Mouse (Mus musculus): ENCODE data around the gene Efcc1. TPM values are rescaled to one million over a fixed set of nuclear protein-coding genes. Genes with fewer than 3 reads are reported as not detected.

Efcc1 gene
- polyA plus RNA-seq, 1 experiment, result 0.36 TPM

- H3K4me1 ChIP-seq (ENCODE audit: control insufficient read depth, insufficient read depth, insufficient read length, low read length), result no peaks in the 10 kb centered on the region
- no peak overlapping the region for H3K27ac ChIP-seq (replicated peaks; ENCODE audit: low read depth, low read length)
- H3K4me3 ChIP-seq (ENCODE audit: insufficient read depth, low read depth, low read length), result no peak overlapping the region
Observed at GRCm38 (mm10) chr6:87780546-87781301, 50.1 kb downstream of the Efcc1 start.

- Histone ChIP-seq H3K27ac (replicated peaks; ENCODE audit: low read depth, low read length) (no peak overlapping the region), H3K4me3 (ENCODE audit: insufficient read depth, low read depth, low read length) (no peak overlapping the region), H3K4me1 (ENCODE audit: control insufficient read depth, insufficient read depth, insufficient read length, low read length) (no peaks in the 10 kb centered on the region)
Observed at GRCm38 (mm10) chr6:87784033-87784432, 53.4 kb downstream of the Efcc1 start.

- H3K27ac ChIP-seq (replicated peaks; ENCODE audit: low read depth, low read length), result no peak overlapping the region
- no peak overlapping the region for H3K4me3 ChIP-seq (ENCODE audit: insufficient read depth, low read depth, low read length)
Observed at GRCm38 (mm10) chr6:87786621-87787020, 56.0 kb downstream of the Efcc1 start.

GRCm38 (mm10) chr6:87787108-87787890 is 56.6 kb downstream of the Efcc1 start:
- Histone ChIP-seq H3K4me3 (ENCODE audit: insufficient read depth, low read depth, low read length) (no peak overlapping the region), H3K27ac (replicated peaks; ENCODE audit: low read depth, low read length) (no peak overlapping the region), H3K4me1 (ENCODE audit: control insufficient read depth, insufficient read depth, insufficient read length, low read length) (no peaks in the 10 kb centered on the region)

More at GRCm38 (mm10) chr6:87786621-87787020, 56.0 kb downstream of the Efcc1 start:
- H3K4me1 ChIP-seq (ENCODE audit: control insufficient read depth, insufficient read depth, insufficient read length, low read length), result no peaks in the 10 kb centered on the region

DNA sequence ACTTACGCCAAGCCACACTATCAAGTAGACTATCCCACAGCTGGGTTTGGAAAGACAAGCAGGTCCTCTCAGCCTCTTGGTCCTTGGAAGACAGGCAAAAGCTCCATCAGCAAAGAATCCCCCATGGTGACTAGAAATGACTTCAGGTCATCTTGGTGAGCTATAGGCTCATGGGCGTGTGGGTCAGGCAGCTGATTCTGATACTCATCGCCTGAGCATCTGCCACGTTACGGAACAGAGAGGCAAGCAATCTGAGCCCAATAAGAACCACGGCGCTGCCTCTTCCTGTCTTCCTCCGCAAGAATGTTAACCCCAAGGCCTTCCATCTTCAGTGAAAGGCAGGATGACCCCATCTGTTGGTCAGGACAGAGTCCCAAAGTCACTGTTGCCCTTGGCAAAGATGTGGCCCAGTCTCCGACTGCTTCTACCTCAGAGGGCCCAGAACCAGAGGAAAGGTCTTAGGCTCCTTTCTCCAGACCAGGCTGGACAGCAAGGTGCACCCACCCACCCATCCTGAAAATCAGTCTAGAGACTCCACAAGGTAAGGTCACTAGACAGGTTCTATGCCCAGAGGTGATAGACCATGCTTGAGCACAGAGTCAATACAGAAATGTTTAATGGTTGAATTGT is 57.7 kb downstream of the Efcc1 start:
- Histone ChIP-seq H3K4me1 (ENCODE audit: control insufficient read depth, insufficient read depth, insufficient read length, low read length) (no peaks in the 10 kb centered on the region), H3K4me3 (ENCODE audit: insufficient read depth, low read depth, low read length) (no peak overlapping the region), H3K27ac (replicated peaks; ENCODE audit: low read depth, low read length) (no peak overlapping the region)

- Histone ChIP-seq H3K27ac (replicated peaks; ENCODE audit: low read depth, low read length) (no peak overlapping the region), H3K4me3 (ENCODE audit: insufficient read depth, low read depth, low read length) (no peak overlapping the region), H3K4me1 (ENCODE audit: control insufficient read depth, insufficient read depth, insufficient read length, low read length) (no peaks in the 10 kb centered on the region)
Observed at GRCm38 (mm10) chr6:87788896-87789587, 58.4 kb downstream of the Efcc1 start.

GRCm38 (mm10) chr6:87789791-87790190 is 59.1 kb downstream of the Efcc1 start:
- Histone ChIP-seq H3K4me3 (ENCODE audit: insufficient read depth, low read depth, low read length) (no peak overlapping the region), H3K4me1 (ENCODE audit: control insufficient read depth, insufficient read depth, insufficient read length, low read length) (no peaks in the 10 kb centered on the region), H3K27ac (replicated peaks; ENCODE audit: low read depth, low read length) (no peak overlapping the region)

GRCm38 (mm10) chr6:87790779-87791480 is 60.3 kb downstream of the Efcc1 start:
- H3K4me3 ChIP-seq (ENCODE audit: insufficient read depth, low read depth, low read length), result no peak overlapping the region
- H3K27ac ChIP-seq (replicated peaks; ENCODE audit: low read depth, low read length), result no peak overlapping the region
- H3K4me1 ChIP-seq (ENCODE audit: control insufficient read depth, insufficient read depth, insufficient read length, low read length), result no peaks in the 10 kb centered on the region

DNA sequence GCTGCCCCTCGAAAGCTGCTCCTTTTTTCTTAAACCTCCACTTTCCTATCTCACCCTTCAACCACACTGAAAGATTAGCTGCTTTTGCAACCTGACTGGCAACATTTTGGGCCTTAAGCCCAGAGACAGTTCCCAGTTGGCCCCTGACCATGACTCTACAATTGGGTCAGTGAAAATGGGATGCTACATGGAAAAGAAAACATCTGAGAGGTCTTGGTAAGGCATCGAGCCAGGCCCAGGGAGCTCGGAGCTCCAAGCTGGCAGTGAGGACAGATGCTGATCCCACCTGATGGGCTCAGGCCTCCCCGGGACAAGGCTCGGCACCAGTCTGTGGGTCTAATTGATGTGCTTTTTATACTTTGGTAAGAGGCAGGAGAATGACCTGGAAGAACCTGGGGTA is 61.2 kb downstream of the Efcc1 start:
- no peaks in the 10 kb centered on the region for H3K4me1 ChIP-seq (ENCODE audit: control insufficient read depth, insufficient read depth, insufficient read length, low read length)
- no peak overlapping the region for H3K27ac ChIP-seq (replicated peaks; ENCODE audit: low read depth, low read length)
- no peak overlapping the region for H3K4me3 ChIP-seq (ENCODE audit: insufficient read depth, low read depth, low read length)

DNA sequence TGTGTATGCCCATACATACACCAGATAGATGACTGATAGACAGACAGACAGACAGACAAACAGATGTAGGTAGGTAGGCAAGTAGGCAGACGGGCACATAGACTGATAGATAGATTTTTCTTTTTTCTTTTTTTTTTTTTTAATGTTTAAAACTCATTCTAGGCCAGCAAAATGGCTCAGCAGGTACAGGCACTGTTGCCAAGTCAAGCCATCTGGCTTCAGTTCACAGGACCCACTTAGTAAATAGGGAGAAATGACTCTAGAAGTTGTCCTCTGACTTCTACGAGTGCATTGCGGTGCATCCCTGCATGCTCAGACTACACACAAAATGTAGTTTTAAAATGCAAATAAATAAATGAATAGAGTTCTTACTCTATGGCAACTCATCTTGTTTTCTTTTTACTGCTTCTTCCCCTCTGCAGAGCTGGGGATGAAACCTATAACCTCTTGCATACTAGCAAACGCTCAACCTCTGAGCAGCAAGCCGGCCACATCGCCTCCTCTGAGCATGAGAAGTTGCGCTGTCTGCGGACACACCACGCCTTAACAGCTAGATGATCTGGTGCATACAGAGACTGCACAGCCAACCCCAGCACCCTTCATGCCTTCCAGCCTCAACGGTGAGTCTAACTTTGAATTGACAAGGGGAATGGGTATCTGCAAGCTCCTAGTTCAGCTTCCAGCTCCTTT is 63.3 kb downstream of the Efcc1 start:
- H3K27ac ChIP-seq (replicated peaks; ENCODE audit: low read depth, low read length), result no peak overlapping the region
- H3K4me3 ChIP-seq (ENCODE audit: insufficient read depth, low read depth, low read length), result no peak overlapping the region
- peaks cover 12% of the 10 kb centered on the region for H3K4me1 ChIP-seq (ENCODE audit: control insufficient read depth, insufficient read depth, insufficient read length, low read length)

- H3K4me1 ChIP-seq (ENCODE audit: control insufficient read depth, insufficient read depth, insufficient read length, low read length), result peaks cover 12% of the 10 kb centered on the region
- no peak overlapping the region for H3K27ac ChIP-seq (replicated peaks; ENCODE audit: low read depth, low read length)
- H3K4me3 ChIP-seq (ENCODE audit: insufficient read depth, low read depth, low read length), result no peak overlapping the region
Observed at GRCm38 (mm10) chr6:87795385-87796150, 64.9 kb downstream of the Efcc1 start.

DNA sequence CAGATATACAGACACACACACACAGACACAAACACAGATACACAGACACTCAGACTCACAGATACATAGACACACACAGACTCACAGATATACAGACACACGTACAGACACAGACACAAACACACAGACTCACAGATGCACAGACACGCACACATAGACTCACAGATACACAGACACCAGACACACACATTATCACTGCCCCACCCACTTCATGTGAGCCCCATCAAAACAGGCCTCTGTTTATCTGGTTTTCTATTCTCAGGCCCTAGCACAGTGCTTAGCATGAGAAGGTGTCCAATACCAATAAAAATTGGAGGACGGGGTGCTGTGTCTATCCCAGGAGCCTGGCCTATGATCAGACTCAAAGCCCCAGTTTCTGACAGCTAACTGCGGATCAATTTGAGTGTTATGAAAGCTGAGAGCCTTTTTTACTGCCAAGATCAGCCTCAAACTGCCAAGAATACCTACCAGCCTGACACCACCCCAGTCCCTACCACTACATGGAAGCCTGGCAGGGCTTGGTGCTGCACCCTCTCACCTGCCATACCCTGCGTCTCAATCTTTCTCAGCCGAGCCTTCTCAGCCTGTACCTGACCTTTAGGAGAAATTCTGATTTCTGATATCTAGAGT is 65.7 kb downstream of the Efcc1 start:
- Histone ChIP-seq H3K4me3 (ENCODE audit: insufficient read depth, low read depth, low read length) (no peak overlapping the region), H3K4me1 (ENCODE audit: control insufficient read depth, insufficient read depth, insufficient read length, low read length) (peaks cover 12% of the 10 kb centered on the region), H3K27ac (replicated peaks; ENCODE audit: low read depth, low read length) (no peak overlapping the region)

- H3K27ac ChIP-seq (replicated peaks; ENCODE audit: low read depth, low read length), result no peak overlapping the region
- no peak overlapping the region for H3K4me3 ChIP-seq (ENCODE audit: insufficient read depth, low read depth, low read length)
Observed at GRCm38 (mm10) chr6:87797321-87797720, 66.7 kb downstream of the Efcc1 start.

More at GRCm38 (mm10) chr6:87797321-87797720, 66.7 kb downstream of the Efcc1 start:
- peaks cover 12% of the 10 kb centered on the region for H3K4me1 ChIP-seq (ENCODE audit: control insufficient read depth, insufficient read depth, insufficient read length, low read length)
